Mouse (Mus musculus) urinary bladder, postnatal 25 days (tissue): ENCODE results near the gene Dusp22.

Experiments used
- DNase-seq: peaks from one replicate; pipeline ENCODE4 v3.0.0; 2022; ENCODE audit warnings: low spot score

The Dusp22 gene

DNA sequence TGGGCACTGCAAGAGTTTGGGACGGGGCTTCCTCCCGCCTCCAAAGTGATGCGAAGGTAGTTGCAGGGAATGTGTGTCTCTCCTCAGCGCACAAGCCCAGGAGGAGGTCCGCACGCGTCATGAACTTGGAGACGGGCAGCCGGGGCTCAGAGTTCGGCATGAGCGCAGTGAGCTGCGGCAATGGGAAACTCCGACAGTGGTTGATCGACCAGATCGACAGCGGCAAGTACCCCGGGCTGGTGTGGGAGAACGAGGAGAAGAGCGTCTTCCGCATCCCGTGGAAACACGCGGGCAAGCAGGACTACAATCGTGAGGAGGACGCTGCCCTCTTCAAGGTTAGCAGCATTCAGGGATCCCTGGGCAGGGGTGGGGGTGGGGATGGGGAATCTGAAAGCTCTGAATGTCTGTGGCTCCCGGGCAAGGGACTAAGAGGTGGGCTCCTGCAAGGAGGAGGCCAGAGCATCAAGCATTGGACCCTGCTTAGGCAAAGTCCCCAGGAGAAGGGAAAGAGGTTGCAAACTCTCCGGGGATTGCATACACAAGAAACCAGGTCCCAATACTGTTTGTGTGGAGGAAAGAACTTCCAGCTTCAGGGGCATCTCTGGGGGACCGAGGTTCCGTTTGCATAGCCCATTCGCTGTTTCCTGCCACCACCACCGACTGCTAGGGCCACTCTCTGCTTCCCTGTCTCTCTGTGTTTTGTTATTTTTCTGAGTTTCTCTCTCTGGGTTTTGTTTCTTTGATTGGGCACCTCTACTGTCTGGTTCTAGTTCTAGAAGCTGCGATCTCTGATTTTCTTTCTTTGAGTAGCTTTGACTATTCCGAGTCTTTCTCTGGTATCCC lies 90.9 kb downstream of the Dusp22 start:
- DNase-seq = no peak

DNA sequence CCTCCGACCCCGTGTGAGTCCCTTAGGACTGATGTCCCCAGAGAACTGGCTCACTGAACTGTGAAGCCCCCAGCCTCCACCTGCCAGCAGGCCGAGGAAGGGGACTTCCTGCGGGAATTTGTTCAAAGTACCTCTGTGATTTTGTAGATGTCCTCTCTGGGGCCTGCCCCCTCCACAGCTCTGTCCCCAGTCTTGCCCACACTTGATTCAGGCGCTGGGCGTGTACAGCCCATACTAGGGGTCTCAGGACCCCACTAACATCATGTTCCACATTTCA lies 91.4 kb downstream of the Dusp22 start:
- DNase-seq = no peak

DNA sequence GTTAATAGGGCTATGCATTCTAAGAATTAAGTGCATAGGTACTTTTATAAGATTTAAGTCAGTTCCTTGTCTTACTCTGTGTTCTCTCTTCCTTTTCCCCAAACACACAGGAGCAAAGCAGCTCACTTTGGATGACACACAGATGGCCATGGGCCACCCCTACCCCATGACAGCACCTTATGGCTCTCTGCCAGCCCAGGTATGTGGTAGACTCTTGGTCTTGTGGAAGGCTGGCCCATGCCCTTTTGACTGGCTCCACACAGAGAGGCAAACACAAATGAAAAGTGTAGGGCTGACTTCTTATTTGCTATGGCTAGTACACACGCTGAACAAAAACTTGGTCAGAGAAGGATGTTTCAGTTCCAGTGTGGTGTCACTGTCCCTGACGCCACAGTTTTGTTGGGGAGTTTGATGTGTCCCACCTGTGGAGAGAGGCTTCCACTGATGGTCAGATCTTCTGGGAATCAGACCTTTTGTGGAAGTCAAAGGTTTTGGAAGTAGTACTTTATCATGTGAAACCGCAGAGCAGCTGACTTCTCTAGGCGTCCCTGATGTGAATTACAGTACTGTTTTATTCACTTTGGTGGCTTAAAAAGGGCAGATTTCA lies 92.9 kb downstream of the Dusp22 start:
- no peak for DNase-seq

DNA sequence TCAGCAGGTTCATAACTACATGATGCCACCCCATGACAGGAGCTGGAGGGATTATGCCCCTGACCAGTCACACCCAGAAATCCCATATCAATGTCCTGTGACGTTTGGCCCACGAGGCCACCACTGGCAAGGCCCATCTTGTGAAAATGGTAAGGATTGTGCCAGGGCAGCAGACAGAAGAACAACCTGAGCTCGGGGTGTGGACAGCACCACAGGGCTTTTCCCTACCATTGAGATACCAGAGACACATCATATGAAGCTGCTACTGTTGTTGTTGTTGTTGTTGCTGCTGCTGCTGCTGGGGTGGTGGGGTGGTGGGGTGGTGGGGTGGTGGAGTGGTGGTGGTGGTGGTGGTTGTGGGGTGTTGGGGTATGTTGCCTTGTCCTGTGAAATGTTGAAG lies 93.6 kb downstream of the Dusp22 start:
- no peak for DNase-seq

DNA sequence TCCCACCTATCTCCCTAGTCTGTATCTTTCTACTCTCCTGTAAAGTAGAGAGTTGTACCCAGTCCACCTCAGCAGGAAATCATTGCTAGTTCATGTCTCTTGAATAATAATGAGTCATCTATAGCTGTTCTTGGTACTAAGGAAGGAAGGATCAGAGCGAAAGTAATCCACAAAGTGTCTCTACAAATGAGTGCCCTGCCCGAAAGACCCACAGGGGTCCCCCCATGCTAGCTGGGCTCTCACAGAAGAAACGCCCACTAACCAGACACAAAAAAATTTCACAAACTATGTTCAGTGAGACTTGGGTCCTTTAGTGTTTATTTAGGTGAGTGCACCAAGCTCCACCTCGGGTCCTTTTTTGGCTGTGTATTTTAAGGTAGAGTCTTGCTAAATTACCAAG lies 94.3 kb downstream of the Dusp22 start:
- DNase-seq = no peak

DNA sequence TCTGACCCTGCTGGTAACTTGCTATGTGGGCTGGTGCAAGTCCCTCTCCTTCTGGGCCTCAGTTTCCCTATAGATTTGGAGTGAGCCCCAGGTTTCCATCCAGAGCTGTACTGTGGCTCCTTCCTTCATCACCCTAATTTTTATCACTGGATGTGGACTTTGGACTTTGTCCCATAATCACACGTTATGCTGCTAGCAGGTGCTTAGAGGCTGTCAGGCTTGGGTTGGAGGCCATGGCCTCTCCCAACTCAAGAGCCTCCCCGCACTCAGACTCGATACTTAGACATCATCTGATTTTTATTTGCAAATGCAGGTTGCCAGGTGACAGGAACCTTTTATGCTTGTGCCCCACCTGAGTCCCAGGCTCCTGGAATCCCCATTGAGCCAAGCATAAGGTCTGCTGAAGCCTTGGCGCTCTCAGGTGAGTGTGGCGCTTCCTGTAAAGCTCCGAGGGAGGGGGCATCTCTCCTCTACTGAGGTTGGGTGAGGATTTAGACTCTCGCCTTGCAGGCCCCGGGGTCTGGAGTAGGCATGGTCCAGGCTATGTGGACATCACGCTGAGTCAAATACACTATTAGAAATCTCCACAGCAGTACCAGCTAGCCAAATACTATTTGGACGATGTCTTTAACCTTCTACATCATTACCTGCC lies 95.2 kb downstream of the Dusp22 start:
- no peak for DNase-seq

DNA sequence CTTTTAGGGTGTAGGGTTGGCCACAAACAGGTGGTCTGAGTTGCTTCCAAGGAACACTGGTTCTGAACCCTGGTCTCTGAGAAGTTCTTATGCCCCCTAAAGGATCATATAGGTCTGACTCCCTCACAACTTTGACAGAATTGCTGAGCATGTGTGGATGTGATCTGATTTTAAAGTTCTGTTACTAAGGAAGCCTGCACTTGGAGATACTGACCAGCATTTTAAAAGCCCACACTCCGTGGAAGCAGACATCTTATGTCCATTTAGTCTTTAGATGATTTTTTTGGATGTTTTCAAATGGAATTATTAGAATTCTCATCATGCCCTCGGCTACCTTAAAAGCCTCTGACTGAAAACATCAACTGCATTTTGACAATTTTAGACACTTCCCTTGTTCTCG lies 95.8 kb downstream of the Dusp22 start:
- DNase-seq = no peak

DNA sequence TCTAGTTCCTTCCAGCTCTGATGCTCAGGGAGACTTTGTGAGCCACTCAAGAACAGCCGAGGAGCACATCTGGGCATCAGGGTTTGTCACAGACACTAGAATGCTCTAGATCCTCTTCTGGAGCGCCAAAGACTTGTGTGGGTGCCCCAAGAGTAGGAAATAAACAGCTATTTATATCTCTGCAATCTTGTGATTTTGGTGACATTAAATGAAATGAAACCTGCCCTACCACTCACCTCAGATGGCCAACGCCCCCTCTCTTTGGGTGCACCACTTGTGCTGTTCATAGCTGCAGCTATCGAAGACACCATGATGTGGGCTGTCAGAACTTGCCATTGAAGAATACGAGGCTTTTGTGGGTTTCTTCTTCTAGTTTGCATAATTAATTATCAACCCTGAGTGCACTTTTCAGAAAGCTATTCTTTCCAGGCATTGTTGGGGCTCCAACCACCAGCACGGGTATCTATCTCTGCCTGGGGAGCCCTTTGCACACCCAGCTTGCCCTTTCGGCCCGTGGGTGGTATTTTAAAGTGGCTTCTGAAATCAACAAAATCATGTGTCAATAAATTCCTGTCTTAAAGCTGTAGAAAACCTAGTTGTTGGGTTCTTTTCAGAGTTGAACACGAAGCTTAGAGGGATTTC lies 96.3 kb downstream of the Dusp22 start:
- DNase-seq = no peak

DNA sequence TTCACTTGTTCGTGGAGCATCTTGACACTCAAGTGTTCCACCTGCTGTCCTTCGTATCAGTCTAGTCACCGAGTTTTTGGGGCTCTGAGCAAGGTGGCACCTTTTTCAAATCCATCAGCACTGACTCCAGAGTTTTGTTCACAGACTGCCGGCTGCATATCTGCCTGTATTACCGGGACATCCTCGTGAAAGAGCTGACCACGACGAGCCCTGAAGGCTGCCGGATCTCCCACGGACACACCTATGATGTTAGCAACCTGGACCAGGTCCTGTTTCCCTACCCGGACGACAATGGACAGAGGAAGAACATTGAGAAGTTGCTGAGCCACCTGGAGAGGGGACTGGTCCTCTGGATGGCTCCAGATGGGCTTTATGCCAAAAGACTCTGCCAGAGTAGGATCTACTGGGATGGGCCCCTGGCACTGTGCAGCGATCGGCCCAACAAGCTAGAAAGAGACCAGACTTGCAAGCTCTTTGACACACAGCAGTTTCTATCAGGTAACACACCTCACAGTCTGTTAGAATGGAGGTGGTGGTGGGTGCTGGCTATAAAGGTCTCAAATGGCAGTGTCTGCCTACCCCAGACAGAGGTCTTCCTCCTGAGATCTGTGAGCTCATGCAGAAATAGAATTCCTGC lies 97.6 kb downstream of the Dusp22 start:
- DNase-seq = no peak

DNA sequence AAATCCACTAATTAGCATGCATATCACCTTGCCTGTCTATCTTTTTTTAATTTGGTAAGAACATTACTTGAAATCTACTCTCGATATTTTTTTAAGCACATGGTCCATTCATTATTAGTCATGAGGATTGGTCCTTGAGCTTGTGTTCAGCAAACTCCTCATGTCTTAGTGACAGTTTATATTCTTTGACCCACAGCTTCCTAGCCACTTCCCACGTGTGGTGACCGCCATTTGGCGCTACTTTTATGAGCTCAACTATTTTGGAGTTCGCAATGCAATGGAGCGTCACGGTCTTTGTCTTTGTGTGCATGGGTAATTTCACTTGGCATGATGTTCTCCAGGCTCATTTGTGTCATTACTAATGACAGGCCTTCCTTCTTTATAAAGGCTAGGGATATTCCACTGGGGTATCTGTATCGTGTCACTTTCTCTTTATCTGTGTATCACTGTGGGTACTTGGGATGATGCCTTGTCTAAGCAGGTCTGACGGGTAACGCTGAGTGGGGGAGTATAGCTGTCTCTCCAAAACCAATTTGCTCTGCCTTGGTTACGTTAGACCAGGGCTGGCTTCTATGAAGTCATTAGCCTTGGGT lies 99.1 kb downstream of the Dusp22 start:
- DNase-seq = no peak

DNA sequence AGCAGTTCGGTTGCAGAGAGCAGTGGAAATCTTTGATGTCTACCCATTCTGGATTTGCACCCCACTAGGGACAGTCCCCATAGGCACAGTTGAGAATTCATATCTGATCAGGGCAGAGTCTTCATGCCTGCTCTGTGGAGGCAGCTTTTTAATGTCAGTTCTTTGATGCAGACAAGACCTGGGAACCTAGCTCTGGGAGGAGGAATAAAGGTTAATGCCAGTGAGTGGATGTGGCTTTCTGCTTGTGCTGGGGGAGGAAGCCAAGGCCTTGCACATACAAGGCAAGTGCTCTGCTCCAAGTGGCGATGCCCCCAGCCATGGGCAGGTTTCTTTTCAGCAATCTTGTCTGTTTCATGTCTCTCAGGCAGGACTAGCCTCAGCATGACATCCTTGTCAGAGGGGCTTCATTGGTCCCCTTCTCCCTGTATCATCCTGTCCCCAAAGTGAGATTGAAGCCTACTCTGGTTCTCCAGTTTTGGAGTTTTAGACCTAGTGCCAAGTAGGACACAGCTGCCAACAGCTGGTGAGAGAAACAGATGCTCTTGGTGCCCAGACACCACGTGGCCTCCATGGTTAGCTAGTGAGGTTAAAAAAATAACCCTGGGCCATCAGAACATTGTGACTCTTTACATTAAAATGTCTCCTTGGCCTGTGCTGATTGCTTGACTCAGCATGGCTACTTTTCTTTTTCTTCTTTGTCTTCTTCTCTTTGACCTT lies 100.7 kb downstream of the Dusp22 start:
- DNase-seq = no peak
